Mouse (Mus musculus) cerebellum, postnatal 4 days (tissue): ENCODE measurements around the gene Blzf1.
A peak's percentile ranks its signal among the peaks of the same experiment; 100 is the strongest.

Experiments used
- DNase-seq, 2 experiments: peaks; one replicate each; pipeline ENCODE4 v3.0.0; 2022; ENCODE audit warnings: low spot score in 2 of 2, mixed read lengths in 1 of 2

The Blzf1 gene

DNA sequence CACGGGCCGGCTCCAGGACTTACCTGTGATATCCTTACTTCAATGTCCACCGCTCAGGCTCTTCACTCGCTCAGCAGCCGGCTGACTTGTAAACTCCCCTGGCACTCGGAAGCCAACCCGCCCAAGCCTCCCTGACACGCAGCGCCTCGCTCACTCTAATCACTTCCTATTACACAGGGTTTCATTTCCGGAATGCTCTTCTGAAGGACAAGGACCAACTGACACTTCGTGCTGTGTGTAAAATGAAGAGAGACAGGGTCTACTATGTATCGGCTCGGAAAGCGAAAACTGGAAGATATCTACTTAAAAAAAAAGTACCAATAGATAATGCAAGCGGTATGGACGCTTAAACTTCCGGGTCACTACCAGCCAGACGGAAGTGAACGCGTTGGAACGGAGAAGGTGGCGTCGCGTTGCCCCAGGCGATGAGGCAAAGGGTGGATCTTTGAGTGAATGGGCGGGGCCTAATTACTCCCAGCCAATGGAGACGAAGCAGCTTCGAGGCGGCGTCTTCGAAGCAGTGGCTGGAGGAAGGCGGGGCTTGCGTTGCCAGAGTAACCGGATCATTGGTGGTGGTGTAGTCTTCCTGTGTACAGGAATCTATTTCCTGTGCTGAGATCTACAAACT, at the start of gene Blzf1:
TSS of gene Blzf1 (minus strand) at position 366 of the 628 bp plus-strand sequence.
- DNase-seq, result peak; percentile 92 to 96

DNA sequence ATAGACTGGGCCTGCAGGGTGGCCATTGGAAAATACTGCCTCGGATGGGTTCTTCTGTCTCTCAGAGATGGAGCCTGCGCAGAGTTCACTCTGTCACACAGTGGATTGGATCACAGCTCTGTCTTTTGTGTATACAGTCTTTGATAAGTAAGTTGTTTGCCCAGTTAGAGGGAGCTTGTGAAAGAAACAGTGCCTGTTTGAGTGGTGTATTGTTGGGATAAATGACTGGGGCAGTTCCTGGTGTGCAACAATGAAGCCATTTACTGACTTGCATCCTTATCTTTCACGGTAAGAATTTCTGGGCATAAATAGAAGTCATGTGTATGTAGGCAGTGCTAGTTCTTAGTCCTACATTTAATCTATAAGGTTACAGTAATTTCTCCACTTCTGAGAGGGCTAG, 46.2 kb upstream of the Blzf1 start:
- DNase-seq, result no peak

DNA sequence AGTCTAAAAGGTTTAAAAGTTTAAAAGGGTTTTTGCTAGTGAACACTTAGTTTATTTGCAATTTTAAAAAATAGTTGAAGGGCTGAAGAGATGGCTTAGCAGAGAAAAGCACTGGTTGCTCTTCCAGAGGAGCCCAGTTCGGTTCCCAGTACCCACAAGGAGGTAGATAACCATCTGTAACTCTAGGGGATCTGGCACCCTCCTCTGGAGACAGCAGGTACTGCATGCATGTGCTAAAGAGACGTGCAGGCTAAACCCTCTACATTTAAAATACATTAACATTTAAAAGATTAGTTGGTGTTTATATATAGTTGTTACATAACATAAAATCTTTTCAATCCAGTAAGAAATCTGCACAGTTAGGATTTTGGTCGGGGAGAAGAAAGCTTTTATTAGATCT, 34.9 kb upstream of the Blzf1 start:
- no peak for DNase-seq

DNA sequence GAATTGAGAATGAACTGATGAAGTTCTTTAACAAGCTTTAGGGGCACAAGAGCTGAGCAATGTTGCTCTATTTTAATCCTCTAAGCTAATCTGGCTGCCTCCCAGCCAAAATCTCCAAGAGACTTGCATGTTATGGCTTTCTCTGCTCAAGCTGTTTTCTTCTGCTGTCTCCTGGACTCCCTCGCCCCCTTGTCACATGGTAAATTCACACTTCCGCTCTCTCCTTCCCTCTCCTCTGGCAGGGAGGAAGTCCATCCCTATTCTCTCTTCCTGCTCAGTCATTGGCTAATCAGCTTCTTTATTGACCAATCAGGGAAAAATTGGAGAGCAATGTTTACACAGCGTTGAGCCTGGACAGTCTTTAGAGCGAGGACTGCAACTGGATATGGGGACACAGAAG, 28.6 kb upstream of the Blzf1 start:
- no peak for DNase-seq

DNA sequence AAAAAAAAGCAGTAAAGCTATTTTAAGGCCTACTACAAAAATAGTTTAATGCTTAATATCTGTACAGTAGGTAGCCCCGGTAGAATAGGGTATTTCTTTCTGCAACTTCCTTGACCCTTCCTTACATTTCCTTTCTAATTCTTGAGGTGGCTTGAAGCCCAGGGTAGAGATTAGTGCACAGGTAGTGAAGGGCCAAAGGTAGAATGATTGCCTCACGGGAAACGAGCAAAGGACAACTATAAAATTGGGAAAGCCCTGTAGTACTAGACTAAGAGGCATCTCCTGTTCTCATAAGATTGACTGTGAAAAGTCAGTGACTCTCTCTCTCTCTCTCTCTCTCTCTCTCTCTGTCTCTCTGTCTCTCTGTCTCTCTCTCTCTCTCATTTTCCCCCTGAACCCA, 28.1 kb upstream of the Blzf1 start:
- DNase-seq, result no peak

DNA sequence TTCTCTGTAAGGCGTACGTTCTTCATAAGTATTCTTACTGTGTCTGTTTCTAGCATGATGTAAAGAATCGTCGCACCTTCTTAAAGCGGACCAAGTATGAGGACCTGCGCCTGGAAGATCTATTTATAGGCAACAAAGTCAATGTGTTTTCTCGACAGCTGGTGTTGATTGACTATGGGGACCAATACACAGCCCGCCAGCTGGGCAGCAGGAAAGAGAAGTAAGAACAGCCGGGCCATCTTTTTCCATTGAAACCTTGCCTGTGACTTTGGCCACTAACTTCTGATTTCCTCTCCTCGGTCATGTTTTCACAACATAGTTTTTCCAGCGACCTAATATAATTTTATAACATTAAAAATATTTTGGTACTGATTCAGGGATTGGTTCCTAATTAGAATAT, 25.3 kb upstream of the Blzf1 start:
- DNase-seq, result no peak

DNA sequence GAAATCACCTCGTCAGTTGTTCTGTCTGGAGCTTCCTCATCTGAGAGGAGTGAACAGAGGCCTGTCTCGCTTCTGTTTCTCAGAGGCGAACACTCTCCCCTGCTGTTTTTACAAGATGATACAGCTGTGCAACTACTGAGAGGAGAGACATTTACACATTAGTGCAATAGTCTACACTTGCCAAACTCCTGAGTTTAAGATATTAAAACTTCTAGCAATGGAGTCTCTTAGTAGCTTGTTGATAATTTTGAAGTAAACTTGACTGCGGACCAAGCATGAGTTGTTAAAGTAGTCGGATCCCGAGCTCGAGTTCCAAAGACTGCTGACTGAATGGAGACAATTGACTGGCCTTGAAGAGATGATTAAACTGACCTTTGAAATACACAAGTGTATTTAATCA, 20.5 kb upstream of the Blzf1 start:
- no peak for DNase-seq

DNA sequence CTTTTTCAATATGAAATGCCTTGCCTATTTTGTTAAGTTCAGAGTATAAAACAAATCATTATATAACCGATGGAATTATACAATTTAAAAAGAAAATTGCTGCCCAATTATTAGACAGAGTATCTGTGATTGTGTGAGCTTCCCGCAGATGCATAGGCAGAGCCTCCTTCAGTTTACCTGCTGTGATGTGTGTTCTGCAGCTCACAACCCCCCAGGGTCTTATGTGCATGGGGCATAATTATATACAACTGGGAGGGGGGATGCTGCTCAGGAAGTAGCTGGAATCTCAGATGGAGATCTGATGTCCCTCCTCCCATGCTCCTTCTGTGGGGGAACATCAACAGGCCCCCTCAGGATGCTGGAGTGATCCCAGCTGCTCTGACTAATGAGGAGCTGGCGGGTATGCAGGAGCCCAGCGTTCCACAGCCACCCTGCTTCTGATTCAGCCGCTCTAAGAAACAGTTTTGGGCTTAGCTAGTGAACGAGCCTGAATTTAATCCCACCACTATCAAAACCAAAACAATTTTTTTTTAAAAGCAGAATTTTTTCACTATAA, 19.4 kb upstream of the Blzf1 start:
- no peak for DNase-seq

DNA sequence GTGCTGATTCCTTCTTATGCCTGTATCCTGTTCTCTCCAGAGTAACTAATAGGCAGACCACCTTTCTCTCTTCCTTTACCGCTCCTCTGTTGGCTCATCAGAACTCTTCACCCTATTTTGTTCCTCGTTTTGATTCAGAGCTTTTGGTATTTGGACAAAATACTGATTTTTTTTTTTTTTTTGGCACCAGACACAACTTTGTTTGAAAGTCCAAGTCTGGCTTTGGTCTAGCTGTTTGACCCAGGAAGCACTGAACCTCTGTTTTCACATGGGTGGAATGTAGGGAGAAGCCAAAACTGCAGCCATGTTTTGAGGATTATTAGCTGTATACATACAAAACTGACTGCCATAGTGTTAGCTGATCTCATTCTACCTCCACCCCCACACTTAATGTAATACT, 17.6 kb upstream of the Blzf1 start:
- no peak for DNase-seq

DNA sequence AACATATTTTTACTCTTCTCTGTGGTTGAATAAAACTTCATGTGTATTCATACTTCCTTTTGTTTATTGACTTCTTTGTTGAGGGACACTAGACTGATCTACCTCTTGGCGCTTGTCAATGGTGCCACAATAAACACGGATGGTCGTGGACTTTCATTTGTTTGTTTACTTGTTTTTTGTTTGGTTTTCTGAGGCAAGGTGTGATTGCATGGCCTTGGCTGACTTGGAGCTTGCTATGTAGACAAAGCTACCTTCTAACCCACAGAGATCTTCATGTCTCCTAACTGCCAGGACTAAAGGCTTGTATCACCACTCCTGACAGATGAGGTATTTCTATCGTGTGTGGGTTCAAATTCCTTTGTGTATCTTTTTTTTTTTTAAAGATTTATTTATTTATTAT, 16.9 kb upstream of the Blzf1 start:
- DNase-seq, result no peak

DNA sequence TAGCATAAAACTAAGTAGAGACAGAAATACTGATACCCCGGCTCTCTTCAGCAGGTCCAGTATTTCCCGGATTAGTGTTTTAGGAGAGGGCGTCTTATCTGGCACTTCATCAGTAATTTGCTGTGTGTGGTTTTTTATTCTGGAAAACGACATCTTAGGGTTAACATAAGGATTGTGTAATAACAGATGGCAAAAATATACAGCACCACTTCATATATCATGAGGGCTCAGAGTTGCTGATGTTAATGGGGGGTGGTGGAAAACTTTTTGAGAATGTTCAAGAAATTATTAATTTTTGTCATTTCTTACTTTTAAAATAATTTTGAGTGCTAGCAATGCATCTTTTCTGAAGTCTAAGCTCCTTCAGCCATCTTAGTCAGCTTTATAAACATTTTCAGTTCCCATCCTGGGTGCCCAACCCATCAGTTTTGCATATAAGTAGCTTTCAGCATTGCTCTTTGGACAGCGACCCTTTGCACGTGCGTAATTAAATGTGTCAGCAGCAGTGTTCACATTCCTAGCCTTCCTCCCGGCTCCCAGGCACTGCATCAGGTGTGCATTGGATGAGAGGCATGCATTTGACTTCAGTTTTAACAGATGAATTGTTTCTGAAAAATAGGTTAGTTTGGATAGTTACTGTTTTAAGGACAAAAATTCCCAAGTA, 15.8 kb upstream of the Blzf1 start:
- DNase-seq, result no peak

DNA sequence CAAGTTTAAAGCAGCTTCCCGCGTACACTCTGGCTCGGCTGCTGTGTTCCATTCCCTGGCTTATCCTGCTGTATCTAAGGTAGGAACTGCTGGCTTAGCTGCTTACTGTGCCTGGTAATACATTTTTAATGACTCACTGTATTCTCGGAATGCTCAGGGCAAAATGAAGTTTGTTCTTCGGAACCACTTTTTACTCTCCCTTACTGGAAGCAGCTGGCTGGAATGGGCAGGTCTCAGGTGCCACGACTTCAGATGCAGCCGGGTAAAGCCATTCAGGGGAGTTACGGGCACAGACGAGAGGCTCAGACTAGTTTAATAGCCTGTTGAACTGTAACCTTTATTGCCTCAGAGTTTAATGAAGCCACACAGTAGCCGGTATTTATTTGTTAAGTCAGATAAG, 14.1 kb upstream of the Blzf1 start:
- DNase-seq, result no peak

DNA sequence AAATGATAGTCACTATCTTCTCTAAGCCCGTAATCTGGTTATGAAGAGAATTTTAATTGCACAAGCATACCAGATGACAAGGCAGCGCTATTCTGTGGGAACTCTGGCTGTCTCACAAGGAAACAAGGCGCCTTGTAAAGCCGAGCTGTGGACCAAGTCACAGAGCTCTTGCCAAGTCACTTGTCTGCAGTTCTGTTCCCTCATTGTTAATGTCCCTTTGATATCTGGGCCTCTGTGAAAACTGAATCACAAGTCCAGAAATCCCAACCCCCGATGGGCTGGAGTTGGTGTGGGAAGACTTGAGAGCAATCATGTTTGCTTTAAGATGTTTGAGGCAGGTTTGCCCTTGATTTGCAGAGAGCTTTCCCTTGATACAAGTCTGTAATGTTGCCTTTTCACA, 13.4 kb upstream of the Blzf1 start:
- DNase-seq, result no peak

DNA sequence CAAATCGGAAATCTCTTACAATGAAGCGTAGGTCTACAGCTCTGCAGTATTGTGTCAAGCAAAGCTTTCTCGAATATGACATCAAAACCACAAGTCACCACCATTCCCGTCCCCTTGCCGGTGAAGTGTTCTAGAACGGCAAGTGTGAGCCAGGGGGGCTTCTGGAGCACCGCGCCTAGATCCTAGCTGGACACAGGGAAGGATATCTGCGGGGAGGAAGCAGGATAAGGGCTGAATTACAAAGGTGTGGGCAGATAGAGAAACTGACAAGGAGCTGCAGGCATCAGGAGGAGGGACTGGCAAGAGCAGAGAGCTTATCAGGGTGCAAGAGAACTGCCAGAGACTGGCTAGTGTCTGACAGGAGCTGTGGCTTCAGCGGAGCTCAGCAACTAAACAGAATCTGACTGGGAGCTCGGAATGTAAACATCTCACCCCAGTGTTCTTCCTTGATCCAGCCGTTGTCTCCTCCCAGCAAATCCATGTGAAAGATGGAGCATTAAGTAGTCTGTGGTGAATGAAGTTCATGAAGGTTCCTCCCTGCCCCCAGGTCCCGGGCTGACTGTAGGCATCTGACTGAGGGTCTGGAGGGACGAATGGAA, 12.4 kb upstream of the Blzf1 start:
- DNase-seq, result no peak

DNA sequence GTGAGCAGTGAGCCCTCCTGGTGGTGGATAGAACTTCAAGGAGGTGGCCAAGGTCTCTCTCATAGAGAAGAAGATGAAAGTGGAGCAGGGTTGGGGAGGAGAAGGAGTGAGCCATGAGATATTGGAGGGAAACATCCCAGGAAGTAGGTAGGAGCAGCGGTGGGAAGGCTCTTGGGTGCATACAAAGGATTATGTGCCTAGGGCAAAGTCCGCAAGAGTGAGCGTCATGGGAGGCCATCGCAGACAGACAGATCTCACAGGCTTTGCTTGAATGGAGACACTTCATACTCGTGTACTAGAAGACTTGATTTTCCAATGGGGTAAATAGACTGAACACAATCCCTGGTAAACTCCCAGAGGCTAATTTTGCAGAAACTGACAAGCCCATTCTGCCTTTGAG, 11.2 kb upstream of the Blzf1 start:
- no peak for DNase-seq

DNA sequence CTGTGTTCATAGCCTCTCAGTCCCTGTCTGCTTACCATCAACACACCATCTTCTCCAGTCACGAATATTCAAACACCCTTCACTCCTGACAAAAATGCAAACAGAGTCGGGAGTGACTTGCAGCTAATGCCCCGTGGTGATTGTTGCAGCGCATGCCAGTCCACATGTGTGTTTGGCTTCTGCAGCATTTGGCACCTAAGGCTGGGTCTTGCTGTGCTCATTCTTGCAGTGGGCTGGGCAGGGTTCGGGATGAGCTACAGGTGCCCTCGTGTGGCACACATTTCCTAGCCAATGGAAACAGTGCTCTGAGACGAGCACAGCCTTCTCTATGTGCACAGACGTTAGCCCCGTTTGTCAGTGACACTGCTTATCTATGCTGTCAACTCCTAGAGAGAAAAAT, 10.0 kb upstream of the Blzf1 start:
- DNase-seq, result no peak

DNA sequence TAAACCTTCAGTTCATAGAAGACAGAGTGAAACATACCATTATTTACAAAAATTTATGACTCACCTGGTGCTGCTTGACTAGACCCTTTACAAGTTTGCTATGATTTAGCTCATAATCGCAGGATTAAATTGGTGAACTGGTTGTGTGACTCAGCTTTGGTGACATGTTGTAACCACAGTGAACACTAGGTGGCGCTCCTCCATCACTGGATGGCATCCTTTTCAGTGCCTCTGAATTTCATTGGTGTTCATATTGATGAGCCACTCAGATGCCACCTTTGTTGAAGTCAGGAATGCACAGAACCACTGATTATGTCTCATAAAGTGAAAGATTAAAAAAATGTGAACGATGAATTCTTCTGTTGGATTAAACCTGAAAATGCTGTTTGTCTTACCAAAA, 9.4 kb upstream of the Blzf1 start:
- DNase-seq, result peak; percentile 69 to 83

DNA sequence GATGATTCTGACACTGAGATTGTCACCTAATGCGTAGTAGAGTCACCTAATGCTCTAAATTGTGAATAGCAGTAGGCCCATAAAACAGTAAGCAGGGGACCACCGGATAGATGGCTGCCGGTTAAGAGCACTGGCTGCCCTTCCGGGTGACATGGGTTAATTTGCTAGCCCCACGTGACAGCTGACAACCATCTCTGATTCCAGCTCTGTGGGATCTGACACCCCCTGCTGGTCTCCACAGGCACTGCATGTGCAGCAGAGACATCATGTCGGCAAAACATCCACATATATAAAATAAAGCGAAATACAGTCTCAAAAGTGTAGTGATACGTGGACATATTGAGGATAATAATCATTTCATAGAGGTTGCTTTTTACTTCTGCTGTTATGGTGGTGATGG, 8.0 kb upstream of the Blzf1 start:
- DNase-seq, result peak in 1 of 2 experiments; percentile 54

DNA sequence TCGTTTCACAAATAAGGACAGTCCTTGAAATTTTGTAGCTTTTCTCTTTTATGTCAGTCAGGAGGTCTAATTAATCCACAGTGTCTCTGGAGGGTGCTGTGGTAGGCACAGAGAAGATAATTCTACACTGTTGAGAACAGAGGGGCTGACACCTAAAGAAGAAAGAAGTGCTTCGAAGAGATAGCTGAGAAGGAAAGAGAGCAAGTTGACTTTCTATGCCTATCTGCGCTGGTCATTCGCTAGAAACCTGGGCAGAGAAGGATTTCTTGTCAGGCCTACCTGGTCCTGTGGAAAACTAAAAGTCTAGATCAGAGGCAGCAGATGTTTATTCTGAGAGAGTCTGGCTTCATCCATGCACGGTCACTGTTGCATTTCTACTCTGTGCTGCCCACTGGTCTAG, 6.8 kb upstream of the Blzf1 start:
- DNase-seq, result no peak

DNA sequence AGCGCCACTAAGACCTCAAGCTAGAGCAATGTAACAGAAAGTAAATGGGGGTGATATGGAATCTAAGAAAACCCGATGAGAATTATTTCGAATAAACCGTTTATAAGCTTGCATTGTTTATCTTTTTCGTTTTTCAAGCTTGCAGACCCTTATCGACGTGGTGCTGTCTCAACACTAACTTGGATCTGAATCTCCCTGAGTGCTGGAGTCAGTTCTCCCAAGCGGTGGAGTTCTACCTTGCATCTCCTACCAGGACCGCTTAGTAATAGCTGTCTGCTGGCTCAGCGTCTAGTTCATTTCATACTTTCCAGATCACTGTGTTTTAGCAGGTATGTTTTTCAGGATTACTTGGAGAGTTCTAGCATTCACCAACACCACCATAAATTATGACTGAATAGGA, 633 bp upstream of the Blzf1 start:
- no peak for DNase-seq

DNA sequence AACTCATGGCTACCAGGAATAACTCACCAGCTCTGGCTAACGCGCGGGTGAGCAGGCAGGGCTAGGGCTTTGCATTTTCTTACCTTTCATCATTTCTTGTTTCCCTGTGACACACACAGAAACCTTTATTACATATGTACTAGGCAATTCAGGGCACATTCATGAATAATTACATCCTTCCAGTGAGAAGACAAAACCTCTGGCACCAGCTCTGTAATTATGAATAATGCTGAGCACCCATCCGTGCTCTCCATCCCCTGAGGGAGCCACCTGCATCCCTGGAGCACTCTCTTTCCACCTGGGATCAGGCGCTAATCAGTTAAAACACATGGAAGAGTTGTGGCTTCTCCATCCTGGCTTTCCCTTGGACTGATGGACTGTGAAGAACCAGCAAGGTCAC, 3.5 kb downstream of the Blzf1 start, which contains the start of gene Nme7:
TSS of gene Nme7 (plus strand) at position 301 of the 400 bp plus-strand sequence.
- no peak for DNase-seq

DNA sequence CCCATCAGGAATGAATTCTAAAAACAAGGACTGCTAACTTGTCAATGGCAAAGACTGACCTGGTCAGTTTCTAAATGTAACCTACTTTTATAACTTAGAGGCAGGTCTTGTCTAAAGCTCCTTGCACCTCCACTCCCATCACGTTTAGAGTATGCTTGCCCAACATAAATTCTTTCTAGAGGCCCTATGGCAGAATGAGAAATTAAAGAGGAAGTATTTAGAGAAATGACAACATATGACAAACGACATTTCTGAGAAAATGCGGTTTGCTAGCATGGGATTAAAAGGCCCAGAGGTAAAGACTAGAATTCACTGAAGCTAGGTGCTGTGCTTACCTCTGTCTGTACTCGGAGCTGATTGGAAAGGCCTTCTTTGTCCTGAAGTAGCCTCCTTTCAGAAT, 5.3 kb downstream of the Blzf1 start:
- DNase-seq, result no peak

DNA sequence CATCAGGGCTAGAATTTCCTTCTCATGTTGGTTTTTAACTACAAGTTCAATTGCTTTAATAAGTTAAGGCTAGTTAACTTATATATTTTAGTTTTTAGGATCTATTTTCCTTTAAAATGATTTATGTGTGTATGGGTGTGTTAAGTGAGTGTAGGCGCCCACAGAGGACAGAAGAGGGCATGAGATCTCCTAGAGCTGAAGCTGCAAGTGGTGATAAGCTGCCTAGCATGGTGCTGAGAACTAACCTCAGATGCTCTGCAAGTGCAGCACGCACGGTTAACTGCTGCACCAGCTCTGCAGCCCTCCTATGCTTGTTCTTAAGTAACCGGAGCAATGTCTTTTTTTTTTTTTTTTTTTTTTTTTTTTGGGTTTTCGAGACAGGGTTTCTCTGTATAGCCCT, 10.8 kb downstream of the Blzf1 start:
- no peak for DNase-seq
